Mouse (Mus musculus) intestine, embryonic 14.5 days (tissue): ENCODE measurements around the gene Tuba1b. TPM values are rescaled to one million over a fixed set of nuclear protein-coding genes. Genes with fewer than 3 reads are reported as not detected.

Experiments used
- ATAC-seq: fragments of 200-750 bp; cut with Nextera tagmentation; replicated peaks from 2 replicates; pipeline ENCODE4 v1.8.0; 2017; ENCODE audit warnings: low read depth, moderate number of reproducible peaks, moderate TSS enrichment, moderate library complexity; ENCODE audit not compliant: low FRiP score, low TSS enrichment
- DNase-seq: peaks from one replicate; pipeline ENCODE4 v3.0.0-alpha.2; 2018; ENCODE audit warnings: low spot score
- H3K27ac ChIP-seq: fragments of 300-500 bp; sonication (generic); 2 replicates; pipeline ENCODE4 v1.5.1; 2014; ENCODE audit warnings: low read depth, mild to moderate bottlenecking, control low read depth
- H3K27me3 ChIP-seq: fragments of 300-500 bp; sonication (generic); replicated peaks from 2 replicates; pipeline ENCODE4 v1.6.1; 2014; ENCODE audit warnings: low read length, control low read depth; ENCODE audit not compliant: control insufficient read depth, insufficient read depth
- H3K36me3 ChIP-seq: fragments of 300-500 bp; sonication (generic); 2 replicates; pipeline ENCODE4 v1.6.1; 2014; ENCODE audit warnings: low read length, control low read depth; ENCODE audit not compliant: control insufficient read depth, insufficient read depth
- H3K4me1 ChIP-seq: fragments of 300-500 bp; sonication (generic); replicated peaks from 2 replicates; pipeline ENCODE4 v1.6.1; 2014; ENCODE audit warnings: low read length, control low read depth, mixed read lengths; ENCODE audit not compliant: control insufficient read depth, insufficient read depth
- H3K4me2 ChIP-seq: fragments of 300-500 bp; sonication (generic); 2 replicates; pipeline ENCODE4 v1.6.1; 2014; ENCODE audit warnings: low read length
- H3K4me3 ChIP-seq: fragments of 300-500 bp; sonication (generic); 2 replicates; pipeline ENCODE4 v1.5.1; 2014; ENCODE audit warnings: low read depth, low read length, control low read depth, mixed read lengths
- H3K9ac ChIP-seq: fragments of 300-500 bp; sonication (generic); 2 replicates; pipeline ENCODE4 v1.6.1; 2014; ENCODE audit warnings: mild to moderate bottlenecking, low read length
- H3K9me3 ChIP-seq: fragments of 300-500 bp; sonication (generic); 2 replicates; pipeline ENCODE4 v1.6.1; 2016; ENCODE audit warnings: low read length, control low read depth; ENCODE audit not compliant: control insufficient read depth
- WGBS: fragments of 180-500 bp; shearing (Covaris S2); extraction: QIAGEN DNeasy Blood & Tissue Kit; methylation state at CpG from one replicate; pipeline ENCODE4 v1.1.7; 2014; 5-methylcytosine and 5-hydroxymethylcytosine counted together
- polyA plus RNA-seq: library from polyadenylated mRNA; unstranded; fragments of >200 nt; fragmentation: Nextera tagmentation; extraction: Ambion mirVana; gene quantifications from 2 replicates; pipeline ENCODE4 v1.2.1, GENCODE M21; 2014

Gene Tuba1b
- 1,667 and 1,776 TPM in 2 replicates for polyA plus RNA-seq

- DNase-seq (peak; percentile 90), ATAC-seq (peak; percentile 94)
- no peaks in the 10 kb centered on the region for H3K27me3 ChIP-seq
- H3K4me2 ChIP-seq: peak within 1 kb of the TSS; percentile 99
- peaks cover 14% of the 10 kb centered on the region for H3K4me1 ChIP-seq
- H3K9me3 ChIP-seq: no peaks in the 10 kb centered on the region
- H3K36me3 ChIP-seq: peaks cover 14% of the 10 kb centered on the region
- under 1% methylated on average over 52 of the region's 58 CpGs for WGBS
- peak within 1 kb of the TSS; percentile 96 for H3K27ac ChIP-seq
- peak within 1 kb of the TSS; percentile 97 for H3K9ac ChIP-seq
- peak within 1 kb of the TSS; percentile 54 for H3K4me3 ChIP-seq
These were observed at the start of gene Tuba1b for GRCm38 (mm10) chr15:98934217-98934839. Tuba1b (minus strand) TSS chr15:98934565.

GRCm38 (mm10) chr15:98983431-98984081 is 49.2 kb upstream of the Tuba1b start:
- peaks cover 14% of the 10 kb centered on the region for H3K4me1 ChIP-seq
- no peaks in the 10 kb centered on the region for H3K9me3 ChIP-seq
- no peak for DNase-seq
- 50% methylated on average over 16 of the region's 16 CpGs for WGBS
- no peaks in the 10 kb centered on the region for H3K27me3 ChIP-seq
- H3K27ac ChIP-seq: peak overlapping the region; percentile 16; the same call in 1 of the 2 replicates
- ATAC-seq: 0 out of 2 replicates have a peak, but pooled peaks have one; percentile 33
- no peak overlapping the region for H3K4me2 ChIP-seq
- no peaks in the 10 kb centered on the region for H3K36me3 ChIP-seq
- no peak overlapping the region for H3K4me3 ChIP-seq
- H3K9ac ChIP-seq: peak overlapping the region; percentile 18; the same call in 1 of the 2 replicates

- Histone ChIP-seq H3K27ac (no peak overlapping the region), H3K4me2 (no peak overlapping the region), H3K9me3 (no peaks in the 10 kb centered on the region), H3K27me3 (no peaks in the 10 kb centered on the region), H3K4me1 (peaks cover 25% of the 10 kb centered on the region), H3K36me3 (no peaks in the 10 kb centered on the region), H3K4me3 (no peak overlapping the region), H3K9ac (no peak overlapping the region)
- no peak for DNase-seq
- no peak for ATAC-seq
- WGBS: 81% methylated on average over 6 of the region's 6 CpGs
These were observed 47.7 kb upstream of the Tuba1b start for GRCm38 (mm10) chr15:98982100-98982499.

- Histone ChIP-seq H3K4me3 (no peak overlapping the region), H3K27ac (no peak overlapping the region), H3K9ac (no peak overlapping the region), H3K9me3 (no peaks in the 10 kb centered on the region), H3K27me3 (no peaks in the 10 kb centered on the region), H3K4me2 (no peak overlapping the region), H3K4me1 (peaks cover 18% of the 10 kb centered on the region), H3K36me3 (no peaks in the 10 kb centered on the region)
- DNase-seq: no peak
- 44% methylated on average over 7 of the region's 7 CpGs for WGBS
- no peak for ATAC-seq
These were observed 45.7 kb upstream of the Tuba1b start for GRCm38 (mm10) chr15:98980012-98980614.

GRCm38 (mm10) chr15:98978409-98979172 is 44.2 kb upstream of the Tuba1b start:
- WGBS: 66% methylated on average over 20 of the region's 20 CpGs
- no peak overlapping the region for H3K27ac ChIP-seq
- H3K9me3 ChIP-seq: no peaks in the 10 kb centered on the region
- H3K36me3 ChIP-seq: no peaks in the 10 kb centered on the region
- peaks cover 11% of the 10 kb centered on the region for H3K4me1 ChIP-seq
- ATAC-seq (no peak), DNase-seq (no peak)
- no peak overlapping the region for H3K9ac ChIP-seq
- no peak overlapping the region for H3K4me3 ChIP-seq
- no peaks in the 10 kb centered on the region for H3K27me3 ChIP-seq
- H3K4me2 ChIP-seq: no peak overlapping the region

- Histone ChIP-seq H3K27ac (peak overlapping the region; percentile 7), H3K4me1 (peaks cover 11% of the 10 kb centered on the region), H3K36me3 (no peaks in the 10 kb centered on the region), H3K4me3 (no peak overlapping the region), H3K9me3 (no peaks in the 10 kb centered on the region), H3K27me3 (no peaks in the 10 kb centered on the region), H3K4me2 (no peak overlapping the region), H3K9ac (no peak overlapping the region)
- ATAC-seq (no peak), DNase-seq (peak; percentile 69)
- 65% methylated on average over 14 of the region's 14 CpGs for WGBS
These were observed 43.5 kb upstream of the Tuba1b start for GRCm38 (mm10) chr15:98977759-98978408.

GRCm38 (mm10) chr15:98976763-98977758 is 42.7 kb upstream of the Tuba1b start:
- no peaks in the 10 kb centered on the region for H3K9me3 ChIP-seq
- H3K36me3 ChIP-seq: no peaks in the 10 kb centered on the region
- H3K4me3 ChIP-seq: no peak overlapping the region
- no peaks in the 10 kb centered on the region for H3K27me3 ChIP-seq
- H3K27ac ChIP-seq: peak overlapping the region; percentile 7; the same call in 1 of the 2 replicates
- 70% methylated on average over 21 of the region's 21 CpGs for WGBS
- DNase-seq (no peak), ATAC-seq (no peak)
- H3K4me1 ChIP-seq: peaks cover 11% of the 10 kb centered on the region
- no peak overlapping the region for H3K4me2 ChIP-seq
- H3K9ac ChIP-seq: no peak overlapping the region
